Mouse (Mus musculus) liver, embryonic 12.5 days (tissue): ENCODE measurements at regions not wholly inside any gene's neighbourhood (a gene's known extent, or its start where the extent isn't known, plus 50 kb on each side); places are given as distances from the start of the nearest gene placed in this dataset. TPM values are rescaled to one million over a fixed set of nuclear protein-coding genes. Genes with fewer than 3 reads are reported as not detected.

Source experiments
- ATAC-seq: fragments of 200-750 bp; cut with Nextera tagmentation; 2 replicates; pipeline ENCODE4 v1.8.0; 2017; ENCODE audit warnings: moderate number of reproducible peaks, mild to moderate bottlenecking, moderate library complexity
- H3K27ac ChIP-seq: fragments of 300-500 bp; sonication (generic); 2 replicates; pipeline ENCODE4 v1.5.1; 2016; ENCODE audit warnings: mild to moderate bottlenecking
- H3K27me3 ChIP-seq: fragments of 300-500 bp; sonication (generic); replicated peaks from 2 replicates; pipeline ENCODE4 v1.6.1; 2016; ENCODE audit warnings: mild to moderate bottlenecking, moderate library complexity
- H3K36me3 ChIP-seq: fragments of 300-500 bp; sonication (generic); 2 replicates; pipeline ENCODE4 v1.6.1; 2016; ENCODE audit warnings: mild to moderate bottlenecking, moderate library complexity
- H3K4me1 ChIP-seq: fragments of 300-500 bp; sonication (generic); 2 replicates; pipeline ENCODE4 v1.6.1; 2016
- H3K4me2 ChIP-seq: fragments of 300-500 bp; sonication (generic); 2 replicates; pipeline ENCODE4 v1.6.1; 2016; ENCODE audit warnings: mild to moderate bottlenecking, moderate library complexity
- H3K4me3 ChIP-seq: fragments of 300-500 bp; sonication (generic); 2 replicates; pipeline ENCODE4 v1.5.1; 2016; ENCODE audit warnings: mild to moderate bottlenecking, moderate library complexity
- H3K9ac ChIP-seq: fragments of 300-500 bp; sonication (generic); 2 replicates; pipeline ENCODE4 v1.6.1; 2016; ENCODE audit warnings: mild to moderate bottlenecking, moderate library complexity
- H3K9me3 ChIP-seq: fragments of 300-500 bp; sonication (generic); replicated peaks from 2 replicates; pipeline ENCODE4 v1.6.1; 2016; ENCODE audit warnings: mild to moderate bottlenecking, moderate library complexity
- WGBS: fragments of 180-500 bp; shearing (Covaris S2); methylation state at CpG from one replicate; pipeline ENCODE4 v1.1.7; 2016; ENCODE audit not compliant: insufficient replicate concordance; 5-methylcytosine and 5-hydroxymethylcytosine counted together
- microRNA-seq: library from miRNA; unstranded; fragments of <30 nt; microRNA quantifications from one replicate; pipeline ENCODE4, GENCODE M21; 2017

GRCm38 (mm10) chr1:190230866-190231265 is 60.4 kb upstream of the Prox1 start:
- Histone ChIP-seq H3K27me3 (no peaks in the 10 kb centered on the region), H3K9ac (no peak overlapping the region), H3K4me1 (0 out of 2 replicates have a peak, but pooled peaks cover 4% of the 10 kb centered on the region), H3K27ac (no peak overlapping the region), H3K36me3 (no peaks in the 10 kb centered on the region), H3K4me3 (no peak overlapping the region), H3K4me2 (no peak overlapping the region), H3K9me3 (no peaks in the 10 kb centered on the region)
- ATAC-seq, result no peak
- WGBS, result 47% methylated on average over 5 of the region's 5 CpGs

GRCm38 (mm10) chr1:190220417-190220816 is 49.9 kb upstream of the Prox1 start:
- Histone ChIP-seq H3K36me3 (no peaks in the 10 kb centered on the region), H3K4me3 (no peak overlapping the region), H3K9me3 (0 out of 2 replicates have a peak, but pooled peaks cover 7% of the 10 kb centered on the region), H3K4me1 (no peaks in the 10 kb centered on the region), H3K9ac (no peak overlapping the region), H3K27ac (no peak overlapping the region), H3K27me3 (no peaks in the 10 kb centered on the region), H3K4me2 (no peak overlapping the region)
- 52% methylated on average over 9 of the region's 9 CpGs for WGBS
- no peak for ATAC-seq

Small RNA genes in the stretch of these regions (microRNA-seq; reads per million reads assigned to microRNA genes)
- gene Gm47294, result not detected
